Mouse (Mus musculus): ENCODE measurements around the gene Dscam.

GRCm38 (mm10) chr16:96673191-96673847 lies 497.2 kb downstream of the Dscam start:
- TF ChIP-seq CTCF (IDR thresholded peaks at IDR 0.05; ENCODE audit: extremely low read depth, insufficient read depth, insufficient read length, insufficient replicate concordance) (no peak), POLR2A (IDR thresholded peaks at IDR 0.05; ENCODE audit: low read depth, low read length) (no peak)
